Mouse (Mus musculus) cerebellum, adult 2 months (tissue): ENCODE results near the gene Slc1a2.

Source experiments
- CTCF ChIP-seq: fragments of 200-500 bp; IDR thresholded peaks from 2 replicates; pipeline ENCODE4 v1.5.1; 2011; ENCODE audit warnings: low read depth, mild to moderate bottlenecking, control low read depth, low read length, moderate library complexity, borderline replicate concordance; ENCODE audit not compliant: insufficient read depth
- POLR2A ChIP-seq: fragments of 200-500 bp; IDR thresholded peaks from 2 replicates; pipeline ENCODE4 v1.6.1; 2011; ENCODE audit warnings: low read length, control low read depth, borderline replicate concordance; ENCODE audit not compliant: insufficient read depth

- TF ChIP-seq CTCF (no peak), POLR2A (no peak)
Measured at GRCm38 (mm10) chr2:102774700-102775099, 116.2 kb downstream of the Slc1a2 start.
